Mouse (Mus musculus): ENCODE results near the gene Ifnl3. TPM values are rescaled to one million over a fixed set of nuclear protein-coding genes. Genes with fewer than 3 reads are reported as not detected.
"Not testable (repeated sequence)": the region's sequence is repeated elsewhere in the genome, so short reads cannot be mapped to it uniquely, and the experiment has no call there.

Gene Ifnl3
- polyA plus RNA-seq, 1 experiment from 2014 or later = not detected

GRCm38 (mm10) chr7:28492310-28492709, 30.3 kb upstream of the Ifnl3 start:
- no peak overlapping the region for H3K27ac ChIP-seq (ENCODE audit: low read depth, low read length)
- H3K36me3 ChIP-seq (ENCODE audit: control insufficient read depth, insufficient read depth, low read length) = no peaks in the 10 kb centered on the region
- no peaks in the 10 kb centered on the region for H3K4me1 ChIP-seq (ENCODE audit: control insufficient read depth, insufficient read depth, low read length)
- H3K27me3 ChIP-seq (ENCODE audit: control insufficient read depth, insufficient read depth, low read length) = no peaks in the 10 kb centered on the region
- H3K4me3 ChIP-seq (ENCODE audit: low read depth, low read length) = no peak overlapping the region
- ATAC-seq (ENCODE audit: low read depth) = no peak
- H3K4me2 ChIP-seq (ENCODE audit: low read depth, low read length) = no peak overlapping the region
- H3K9ac ChIP-seq (replicated peaks; ENCODE audit: low read depth, low read length) = no peak overlapping the region
- 86% methylated on average over 8 of the region's 8 CpGs for WGBS
- no peaks in the 10 kb centered on the region for H3K9me3 ChIP-seq (ENCODE audit: control insufficient read depth, low read length)

GRCm38 (mm10) chr7:28495426-28495825, 27.2 kb upstream of the Ifnl3 start:
- 51% methylated on average over 11 of the region's 11 CpGs for WGBS

GRCm38 (mm10) chr7:28505585-28505984, 17.1 kb upstream of the Ifnl3 start:
- no peak overlapping the region for H3K4me3 ChIP-seq (ENCODE audit: low read depth, low read length)
- H3K4me1 ChIP-seq (ENCODE audit: control insufficient read depth, insufficient read depth, low read length) = no peaks in the 10 kb centered on the region
- WGBS = 9% methylated on average over 5 of the region's 5 CpGs
- no peaks in the 10 kb centered on the region for H3K9me3 ChIP-seq (ENCODE audit: control insufficient read depth, low read length)
- no peaks in the 10 kb centered on the region for H3K27me3 ChIP-seq (ENCODE audit: control insufficient read depth, insufficient read depth, low read length)
- no peak overlapping the region for H3K9ac ChIP-seq (replicated peaks; ENCODE audit: low read depth, low read length)
- no peak for ATAC-seq (ENCODE audit: low read depth)
- H3K27ac ChIP-seq (ENCODE audit: low read depth, low read length) = no peak overlapping the region
- H3K4me2 ChIP-seq (ENCODE audit: low read depth, low read length) = no peak overlapping the region
- H3K36me3 ChIP-seq (ENCODE audit: control insufficient read depth, insufficient read depth, low read length) = no peaks in the 10 kb centered on the region

More at GRCm38 (mm10) chr7:28495426-28495825, 27.2 kb upstream of the Ifnl3 start:
- no peaks in the 10 kb centered on the region for H3K27me3 ChIP-seq (ENCODE audit: control insufficient read depth, insufficient read depth, low read length)
- no peak; the same call in 1 of the 2 replicates for ATAC-seq (ENCODE audit: low read depth)
- H3K4me1 ChIP-seq (ENCODE audit: control insufficient read depth, insufficient read depth, low read length) = no peaks in the 10 kb centered on the region
- no peak overlapping the region for H3K27ac ChIP-seq (ENCODE audit: low read depth, low read length)
- H3K9ac ChIP-seq (replicated peaks; ENCODE audit: low read depth, low read length) = no peak overlapping the region
- no peak overlapping the region for H3K4me2 ChIP-seq (ENCODE audit: low read depth, low read length)
- H3K9me3 ChIP-seq (ENCODE audit: control insufficient read depth, low read length) = no peaks in the 10 kb centered on the region
- no peak overlapping the region for H3K4me3 ChIP-seq (ENCODE audit: low read depth, low read length)
- no peaks in the 10 kb centered on the region for H3K36me3 ChIP-seq (ENCODE audit: control insufficient read depth, insufficient read depth, low read length)

- not testable (repeated sequence) for ATAC-seq (ENCODE audit: low read depth); H3K9me3 ChIP-seq (ENCODE audit: control insufficient read depth, low read length); H3K4me2 ChIP-seq (ENCODE audit: low read depth, low read length); H3K9ac ChIP-seq (replicated peaks; ENCODE audit: low read depth, low read length); H3K27ac ChIP-seq (ENCODE audit: low read depth, low read length); H3K36me3 ChIP-seq (ENCODE audit: control insufficient read depth, insufficient read depth, low read length); H3K4me3 ChIP-seq (ENCODE audit: low read depth, low read length); H3K27me3 ChIP-seq (ENCODE audit: control insufficient read depth, insufficient read depth, low read length); H3K4me1 ChIP-seq (ENCODE audit: control insufficient read depth, insufficient read depth, low read length)
- 100% methylated on average over 1 of the region's 2 CpGs for WGBS
Measured at GRCm38 (mm10) chr7:28509121-28509520, 13.5 kb upstream of the Ifnl3 start.

GRCm38 (mm10) chr7:28510405-28510974, 12.1 kb upstream of the Ifnl3 start, which contains the start of gene Ifnl2:
TSS of gene Ifnl2 (minus strand) at chr7:28510455.
- not testable (repeated sequence) for H3K36me3 ChIP-seq (ENCODE audit: control insufficient read depth, insufficient read depth, low read length); H3K9ac ChIP-seq (replicated peaks; ENCODE audit: low read depth, low read length); H3K4me3 ChIP-seq (ENCODE audit: low read depth, low read length); H3K4me1 ChIP-seq (ENCODE audit: control insufficient read depth, insufficient read depth, low read length); ATAC-seq (ENCODE audit: low read depth); H3K4me2 ChIP-seq (ENCODE audit: low read depth, low read length); H3K9me3 ChIP-seq (ENCODE audit: control insufficient read depth, low read length); H3K27me3 ChIP-seq (ENCODE audit: control insufficient read depth, insufficient read depth, low read length); H3K27ac ChIP-seq (ENCODE audit: low read depth, low read length)
- 59% methylated on average over 8 of the region's 8 CpGs for WGBS

GRCm38 (mm10) chr7:28511441-28511840, 11.2 kb upstream of the Ifnl3 start:
- no peak for ATAC-seq (ENCODE audit: low read depth)
- no peaks in the 10 kb centered on the region for H3K27me3 ChIP-seq (ENCODE audit: control insufficient read depth, insufficient read depth, low read length)
- no peaks in the 10 kb centered on the region for H3K36me3 ChIP-seq (ENCODE audit: control insufficient read depth, insufficient read depth, low read length)
- H3K9me3 ChIP-seq (ENCODE audit: control insufficient read depth, low read length) = no peaks in the 10 kb centered on the region
- H3K4me2 ChIP-seq (ENCODE audit: low read depth, low read length) = no peak overlapping the region
- no peaks in the 10 kb centered on the region for H3K4me1 ChIP-seq (ENCODE audit: control insufficient read depth, insufficient read depth, low read length)
- no peak overlapping the region for H3K27ac ChIP-seq (ENCODE audit: low read depth, low read length)
- no peak overlapping the region for H3K9ac ChIP-seq (replicated peaks; ENCODE audit: low read depth, low read length)
- 74% methylated on average over 8 of the region's 8 CpGs for whole genome bisulfite sequencing
- H3K4me3 ChIP-seq (ENCODE audit: low read depth, low read length) = no peak overlapping the region

- no peak overlapping the region for H3K9ac ChIP-seq (replicated peaks; ENCODE audit: low read depth, low read length)
- WGBS = 8% methylated on average over 19 of the region's 19 CpGs
Measured at GRCm38 (mm10) chr7:28527922-28528719, 5.5 kb downstream of the Ifnl3 start.

GRCm38 (mm10) chr7:28532005-28532404, 9.4 kb downstream of the Ifnl3 start:
- H3K27ac ChIP-seq (ENCODE audit: low read depth, low read length) = no peak overlapping the region
- H3K36me3 ChIP-seq (ENCODE audit: control insufficient read depth, insufficient read depth, low read length) = no peaks in the 10 kb centered on the region
- no peaks in the 10 kb centered on the region for H3K4me1 ChIP-seq (ENCODE audit: control insufficient read depth, insufficient read depth, low read length)
- 75% methylated on average over 8 of the region's 8 CpGs for WGBS
- H3K9me3 ChIP-seq (ENCODE audit: control insufficient read depth, low read length) = no peaks in the 10 kb centered on the region
- H3K9ac ChIP-seq (replicated peaks; ENCODE audit: low read depth, low read length) = no peak overlapping the region
- no peak overlapping the region for H3K4me2 ChIP-seq (ENCODE audit: low read depth, low read length)
- ATAC-seq (ENCODE audit: low read depth) = no peak
- no peaks in the 10 kb centered on the region for H3K27me3 ChIP-seq (ENCODE audit: control insufficient read depth, insufficient read depth, low read length)
- no peak overlapping the region for H3K4me3 ChIP-seq (ENCODE audit: low read depth, low read length)

More at GRCm38 (mm10) chr7:28527922-28528719, 5.5 kb downstream of the Ifnl3 start:
- Histone ChIP-seq H3K4me3 (ENCODE audit: low read depth, low read length) (no peak overlapping the region), H3K27me3 (ENCODE audit: control insufficient read depth, insufficient read depth, low read length) (no peaks in the 10 kb centered on the region), H3K27ac (ENCODE audit: low read depth, low read length) (no peak overlapping the region), H3K4me1 (ENCODE audit: control insufficient read depth, insufficient read depth, low read length) (no peaks in the 10 kb centered on the region), H3K36me3 (ENCODE audit: control insufficient read depth, insufficient read depth, low read length) (no peaks in the 10 kb centered on the region), H3K9me3 (ENCODE audit: control insufficient read depth, low read length) (no peaks in the 10 kb centered on the region), H3K4me2 (ENCODE audit: low read depth, low read length) (no peak overlapping the region)
- ATAC-seq (ENCODE audit: low read depth) = no peak

- not testable (repeated sequence) for H3K36me3 ChIP-seq (ENCODE audit: control insufficient read depth, insufficient read depth, low read length); H3K9me3 ChIP-seq (ENCODE audit: control insufficient read depth, low read length); H3K27ac ChIP-seq (ENCODE audit: low read depth, low read length); H3K4me3 ChIP-seq (ENCODE audit: low read depth, low read length); ATAC-seq (ENCODE audit: low read depth); H3K27me3 ChIP-seq (ENCODE audit: control insufficient read depth, insufficient read depth, low read length); H3K4me2 ChIP-seq (ENCODE audit: low read depth, low read length); H3K4me1 ChIP-seq (ENCODE audit: control insufficient read depth, insufficient read depth, low read length); H3K9ac ChIP-seq (replicated peaks; ENCODE audit: low read depth, low read length)
- WGBS = 86% methylated on average over 6 of the region's 6 CpGs
Measured at GRCm38 (mm10) chr7:28538886-28539285, 16.2 kb downstream of the Ifnl3 start.

Measured in neural tube, embryonic 14.5 days (tissue).